Mouse (Mus musculus): ENCODE data around the gene Plekha1.

GRCm38 (mm10) chr7:130934654-130935053 is 69.1 kb downstream of the Plekha1 start:
- TF ChIP-seq POLR2A (IDR thresholded peaks at IDR 0.05; ENCODE audit: control insufficient read depth, low read depth, low read length) (no peak), CTCF (IDR thresholded peaks at IDR 0.05; ENCODE audit: control insufficient read depth, insufficient read depth, insufficient replicate concordance, low read depth, low read length) (no peak)
